Mouse (Mus musculus) liver, postnatal 0 days (tissue): ENCODE data around the gene Olfr533. TPM values are rescaled to one million over a fixed set of nuclear protein-coding genes. Genes with fewer than 3 reads are reported as not detected.
"Not testable (repeated sequence)": the region's sequence is repeated elsewhere in the genome, so short reads cannot be mapped to it uniquely, and the experiment has no call there.

Source experiments
- ATAC-seq: fragments of 200-750 bp; cut with Nextera tagmentation; 2 replicates; pipeline ENCODE4 v1.8.0; 2017; ENCODE audit warnings: mild to moderate bottlenecking, moderate library complexity
- DNase-seq: peaks from one replicate; pipeline ENCODE4 v3.0.0-alpha.2; 2016
- H3K27ac ChIP-seq: fragments of 300-500 bp; sonication (generic); 2 replicates; pipeline ENCODE4 v1.5.1; 2014; ENCODE audit warnings: antibody characterized with exemption, moderate library complexity, mild to moderate bottlenecking, low read depth
- H3K27me3 ChIP-seq: fragments of 300-500 bp; sonication (generic); 2 replicates; pipeline ENCODE4 v1.6.1; 2014; ENCODE audit warnings: low read length, control low read depth, mixed read lengths; ENCODE audit not compliant: insufficient read depth
- H3K36me3 ChIP-seq: fragments of 300-500 bp; sonication (generic); replicated peaks from 2 replicates; pipeline ENCODE4 v1.6.1; 2014; ENCODE audit warnings: mild to moderate bottlenecking, control low read depth, low read length, moderate library complexity, mixed read lengths; ENCODE audit not compliant: insufficient read depth
- H3K4me1 ChIP-seq: fragments of 300-500 bp; sonication (generic); 2 replicates; pipeline ENCODE4 v1.6.1; 2014; ENCODE audit warnings: antibody characterized with exemption, mild to moderate bottlenecking, control low read depth; ENCODE audit not compliant: insufficient read depth
- H3K4me2 ChIP-seq: fragments of 300-500 bp; sonication (generic); 2 replicates; pipeline ENCODE4 v1.6.1; 2014; ENCODE audit warnings: low read depth, mild to moderate bottlenecking, low read length, moderate library complexity, mixed read lengths
- H3K4me3 ChIP-seq: fragments of 300-500 bp; sonication (generic); 2 replicates; pipeline ENCODE4 v1.5.1; 2014; ENCODE audit warnings: low read depth, low read length
- H3K9ac ChIP-seq: fragments of 300-500 bp; sonication (generic); replicated peaks from 2 replicates; pipeline ENCODE4 v1.6.1; 2014; ENCODE audit warnings: mild to moderate bottlenecking, moderate library complexity
- H3K9me3 ChIP-seq: fragments of 300-500 bp; sonication (generic); 2 replicates; pipeline ENCODE4 v1.6.1; 2016; ENCODE audit warnings: mild to moderate bottlenecking, control low read depth, low read length, mixed read lengths
- CTCF ChIP-seq: sonication (generic); IDR thresholded peaks from 2 replicates; pipeline ENCODE4 v1.5.1; 2016; ENCODE audit warnings: antibody characterized with exemption, low read depth
- EP300 ChIP-seq: IDR thresholded peaks from 2 replicates; pipeline ENCODE4 v1.6.1; 2016; ENCODE audit warnings: antibody characterized with exemption, low read depth, mild to moderate bottlenecking
- WGBS: fragments of 180-500 bp; shearing (Covaris S2); extraction: QIAGEN DNeasy Blood & Tissue Kit; methylation state at CpG from one replicate; pipeline ENCODE4 v1.1.7; 2014; ENCODE audit not compliant: insufficient replicate concordance; 5-methylcytosine and 5-hydroxymethylcytosine counted together
- polyA plus RNA-seq: library from polyadenylated mRNA; unstranded; fragments of >200 nt; fragmentation: Nextera tagmentation; extraction: Ambion mirVana; gene quantifications from 2 replicates; pipeline ENCODE4 v1.2.1, GENCODE M21; 2015

Gene Olfr533
- polyA plus RNA-seq, 1 experiment from 2014 or later = not detected

DNA sequence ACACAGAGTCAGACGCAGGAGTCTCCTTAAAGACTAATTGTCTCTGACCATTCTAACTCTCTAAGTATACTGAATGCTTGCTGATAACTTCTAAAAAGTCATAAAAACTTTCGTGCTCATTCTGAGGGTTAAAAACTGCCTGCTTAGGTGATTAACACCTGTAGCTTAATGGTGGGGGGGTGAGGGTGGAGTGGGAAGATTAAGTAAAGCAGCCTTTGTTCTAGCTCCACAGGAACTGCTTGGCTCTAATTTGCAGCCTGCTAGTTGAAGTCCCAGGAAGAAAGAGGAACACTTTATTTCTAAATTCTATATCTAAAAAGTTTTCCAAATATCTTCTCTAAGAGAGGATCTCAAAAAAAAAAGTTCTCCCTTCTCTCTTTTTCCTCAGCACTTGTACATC lies 31.1 kb downstream of the Olfr533 start:
- Histone ChIP-seq H3K36me3 (no peaks in the 10 kb centered on the region), H3K4me3 (no peak overlapping the region), H3K9ac (no peak overlapping the region), H3K4me1 (no peaks in the 10 kb centered on the region), H3K27me3 (no peaks in the 10 kb centered on the region), H3K9me3 (no peaks in the 10 kb centered on the region), H3K4me2 (no peak overlapping the region), H3K27ac (no peak overlapping the region)
- no peak for TF ChIP-seq CTCF
- no peak for TF ChIP-seq EP300
- ATAC-seq (no peak), DNase-seq (no peak)
- 26% methylated on average over 2 of the region's 2 CpGs for WGBS

- H3K9me3 ChIP-seq = no peaks in the 10 kb centered on the region
- no peaks in the 10 kb centered on the region for H3K4me1 ChIP-seq
- no peaks in the 10 kb centered on the region for H3K27me3 ChIP-seq
- no peaks in the 10 kb centered on the region for H3K36me3 ChIP-seq
- no peak overlapping the region for H3K27ac ChIP-seq
- DNase-seq = no peak
- H3K4me3 ChIP-seq = no peak overlapping the region
- no peak overlapping the region for H3K4me2 ChIP-seq
- no peak overlapping the region for H3K9ac ChIP-seq
- ATAC-seq = no peak
- no peak for TF ChIP-seq CTCF
- no peak for TF ChIP-seq EP300
These were observed 31.5 kb downstream of the Olfr533 start for GRCm38 (mm10) chr7:140494702-140495101.

DNA sequence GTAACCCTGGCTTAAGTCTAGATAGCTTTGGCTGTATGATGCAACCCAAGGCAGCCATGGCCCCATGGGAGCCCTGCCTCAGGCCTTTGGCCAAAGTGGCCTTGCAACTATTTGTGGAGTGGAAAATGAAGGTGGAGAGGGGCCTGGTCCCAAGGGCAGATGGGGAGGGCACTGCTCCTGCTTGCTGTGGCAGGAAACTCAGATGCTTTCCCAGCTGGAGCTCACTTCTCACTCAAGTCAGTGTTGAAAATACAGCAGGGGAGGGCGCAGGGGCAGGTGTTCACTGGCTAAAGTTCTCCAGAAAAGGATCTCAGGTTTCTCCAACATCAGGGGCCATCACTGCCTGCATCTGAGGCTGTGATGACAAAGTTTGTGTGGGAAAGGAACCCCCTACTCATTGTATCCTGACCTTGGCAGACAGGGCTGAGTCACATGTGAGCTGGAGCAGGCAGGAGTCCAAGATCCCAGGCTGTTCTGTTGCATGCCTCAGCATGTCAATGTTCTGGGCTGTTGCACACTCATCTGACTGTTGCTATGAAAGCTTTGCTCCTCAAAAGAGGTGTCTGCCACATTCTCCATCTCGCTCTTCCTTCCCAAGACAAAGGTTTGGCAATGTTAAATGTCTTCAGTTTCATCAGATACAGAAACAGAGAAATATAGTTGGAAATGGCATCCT lies 44.3 kb downstream of the Olfr533 start, which contains the start of gene Olfr536:
Gene Olfr536 (minus strand): TSS at position 51 of the 676 bp plus-strand sequence.
- not testable (repeated sequence) for DNase-seq, H3K9ac ChIP-seq, H3K36me3 ChIP-seq, H3K27ac ChIP-seq, H3K4me2 ChIP-seq, H3K9me3 ChIP-seq, ATAC-seq, H3K27me3 ChIP-seq, H3K4me1 ChIP-seq, H3K4me3 ChIP-seq
- WGBS = 42% methylated on average over 2 of the region's 2 CpGs

Other genes with a start within 250 kb of the Olfr533 start
- 0.04 TPM in 1 of 2 replicates, not detected in the other for gene Cd163l1, start 245.1 kb upstream of the Olfr533 start, polyA plus RNA-seq
- gene 5830411N06Rik, start 216.1 kb upstream of the Olfr533 start, polyA plus RNA-seq = not detected in 2 replicates
- not detected in 2 replicates for gene Olfr525, start 142.5 kb upstream of the Olfr533 start, polyA plus RNA-seq
- gene Olfr527, start 129.4 kb upstream of the Olfr533 start, polyA plus RNA-seq = not detected in 2 replicates
- not detected in 2 replicates for gene Olfr60, start 101.7 kb upstream of the Olfr533 start, polyA plus RNA-seq
- not detected in 2 replicates for gene Olfr530, start 87.0 kb upstream of the Olfr533 start, polyA plus RNA-seq
- not detected in 2 replicates for gene Olfr531, start 60.5 kb upstream of the Olfr533 start, polyA plus RNA-seq
- not detected in 2 replicates for gene Olfr532, start 41.7 kb upstream of the Olfr533 start, polyA plus RNA-seq
- not detected in 2 replicates for gene Olfr535, start 20.8 kb downstream of the Olfr533 start, polyA plus RNA-seq
- not detected in 2 replicates for gene Olfr536, start 44.0 kb downstream of the Olfr533 start, polyA plus RNA-seq
- gene Olfr538, start 104.5 kb downstream of the Olfr533 start, polyA plus RNA-seq = not detected in 2 replicates
- not detected in 2 replicates for gene Olfr46, start 137.9 kb downstream of the Olfr533 start, polyA plus RNA-seq
- not detected in 2 replicates for gene Olfr61, start 165.6 kb downstream of the Olfr533 start, polyA plus RNA-seq
- not detected in 2 replicates for gene Olfr53, start 183.1 kb downstream of the Olfr533 start, polyA plus RNA-seq
- not detected in 2 replicates for gene Olfr539, start 196.6 kb downstream of the Olfr533 start, polyA plus RNA-seq
- not detected in 2 replicates for gene Olfr45, start 218.6 kb downstream of the Olfr533 start, polyA plus RNA-seq
- gene Olfr541, start 233.9 kb downstream of the Olfr533 start, polyA plus RNA-seq = not detected in 2 replicates